Mouse (Mus musculus) retina, embryonic 14.5 days (tissue): ENCODE data around the gene Tmed5.
"Not testable (repeated sequence)": the region's sequence is repeated elsewhere in the genome, so short reads cannot be mapped to it uniquely, and the experiment has no call there.

Source experiments
- DNase-seq: peaks from one replicate; pipeline ENCODE4 v3.0.0-alpha.2; 2015; ENCODE audit warnings: low spot score

Gene Tmed5

DNA sequence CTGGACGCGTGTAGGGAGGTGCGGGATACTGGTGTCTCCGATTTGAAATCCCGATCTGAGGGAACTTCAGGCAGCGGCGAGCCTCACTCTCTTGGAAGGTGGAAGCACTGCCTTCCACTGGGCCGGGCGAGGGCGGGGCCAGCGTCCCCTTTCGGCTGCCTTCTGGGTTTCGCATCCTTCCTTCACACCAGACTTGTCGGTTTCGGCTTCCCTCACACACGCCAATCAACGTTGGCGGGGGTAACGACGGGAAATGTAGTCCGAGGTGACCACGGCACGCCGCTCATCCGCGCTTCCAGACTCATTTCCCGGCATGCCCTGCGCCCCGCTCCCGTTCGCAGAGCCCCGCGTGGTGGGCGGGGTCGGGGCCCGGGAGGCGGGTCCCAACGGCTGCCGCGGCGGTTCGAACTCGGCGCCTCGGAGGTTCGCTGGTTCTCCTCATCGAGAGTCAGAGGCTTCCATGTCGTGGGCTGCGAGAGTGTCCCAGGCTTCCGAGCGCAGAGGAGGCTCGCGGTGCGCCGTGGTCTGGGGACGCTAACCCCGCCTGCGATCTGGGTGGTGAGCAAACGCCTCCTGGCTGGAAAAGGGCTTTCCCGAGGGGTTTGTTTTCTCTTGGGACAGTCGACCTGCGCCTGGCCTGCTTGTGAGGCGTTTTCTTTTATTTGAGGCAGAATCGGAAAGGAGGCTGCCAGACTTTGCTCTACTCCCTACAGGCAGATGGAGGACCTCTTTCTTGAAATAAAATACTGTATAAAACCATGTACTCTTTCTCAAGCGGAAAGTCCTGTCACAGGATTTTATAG is at the start of gene Tmed5, which contains the start of gene Ccdc18:
Tmed5 (minus strand) TSS at position 180 of the 803 bp plus-strand sequence.
Ccdc18 (plus strand) TSS at position 435 of the 803 bp plus-strand sequence.
- peak; percentile 99 for DNase-seq

DNA sequence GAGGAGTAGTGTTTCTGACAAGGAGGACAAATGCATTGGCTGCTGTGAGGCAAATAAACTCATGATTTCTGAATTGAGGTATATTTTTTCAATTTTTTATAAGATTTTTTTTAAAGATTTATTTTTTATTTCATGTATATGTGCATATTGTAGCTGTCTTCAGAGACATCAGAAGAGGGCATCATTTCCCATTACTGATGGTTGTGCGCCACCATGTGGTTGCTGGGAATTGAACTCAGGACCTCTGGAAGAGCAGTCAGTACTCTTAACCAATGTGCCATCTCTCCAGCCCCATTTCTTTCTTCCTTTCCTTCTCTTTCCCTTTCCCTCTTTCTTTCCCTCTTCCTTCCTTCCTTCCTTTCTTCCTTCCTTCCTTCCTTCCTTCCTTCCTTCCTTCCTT is 31.3 kb upstream of the Tmed5 start:
- peak; percentile 51 for DNase-seq

DNA sequence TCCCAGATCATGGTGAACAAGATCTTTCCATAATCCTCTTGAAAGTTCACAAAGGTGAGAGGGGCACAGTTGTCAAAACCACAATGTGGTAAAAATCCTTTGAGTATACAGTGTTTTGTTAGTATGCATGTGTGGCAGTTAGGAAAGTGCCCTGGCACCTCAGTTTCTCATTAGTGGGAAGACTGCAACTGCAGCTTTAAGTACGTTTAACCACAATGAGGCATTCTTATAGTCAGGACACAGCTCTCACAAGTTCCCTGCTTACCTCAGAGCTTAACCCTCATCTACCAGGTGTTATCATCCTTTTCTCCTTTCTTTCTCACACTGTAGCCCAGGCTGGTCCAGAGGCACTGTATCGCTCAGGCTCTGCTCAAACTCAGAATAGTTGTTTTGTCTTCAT is 28.4 kb upstream of the Tmed5 start:
- DNase-seq, result no peak

DNA sequence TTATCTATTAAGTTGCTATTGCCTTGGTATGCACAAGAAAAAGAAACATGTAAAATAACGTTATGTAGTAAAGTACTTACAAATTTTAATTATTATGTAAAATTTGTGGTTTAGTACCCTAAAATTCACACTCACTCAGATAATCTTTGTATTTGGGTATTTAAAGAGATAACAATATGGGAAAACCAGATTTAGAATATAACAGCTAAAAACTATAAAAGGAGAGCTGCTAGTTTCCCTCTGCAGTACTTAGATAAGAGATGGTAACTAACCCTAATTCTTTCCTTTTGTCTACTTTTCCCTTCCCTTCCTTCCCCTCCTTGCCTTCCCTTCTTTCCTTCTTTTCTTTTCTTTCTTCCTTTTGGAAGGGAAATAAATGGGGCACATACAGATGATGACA is 20.2 kb upstream of the Tmed5 start:
- DNase-seq, result no peak

DNA sequence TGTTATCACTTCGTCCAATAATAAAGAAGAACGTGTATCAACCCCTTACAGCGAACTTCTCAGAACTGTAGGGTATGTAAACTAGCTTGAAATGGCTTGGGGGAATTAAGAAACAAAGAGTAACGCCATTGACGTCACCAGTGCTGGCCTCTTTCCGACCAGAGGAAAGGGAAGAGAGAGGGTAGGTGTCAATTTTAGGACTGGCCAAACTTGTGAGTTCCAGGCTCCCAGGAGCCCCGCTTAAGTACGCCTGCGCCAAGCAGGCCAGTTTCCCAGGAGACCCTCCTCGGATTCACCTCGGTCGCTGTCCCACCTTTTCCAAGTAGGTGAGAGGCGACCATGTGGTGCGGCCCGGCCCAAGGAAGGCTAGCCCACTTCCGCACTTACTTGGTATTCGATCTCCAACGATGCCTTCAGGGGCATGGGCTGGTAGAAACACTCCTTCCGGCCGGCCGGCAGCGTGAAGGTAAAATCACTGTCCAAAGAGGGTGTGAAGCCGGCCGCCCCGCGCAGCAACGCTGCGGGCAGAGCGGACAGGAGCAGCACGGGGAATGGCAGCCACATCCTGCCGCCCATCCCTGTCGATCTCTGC is 475 bp downstream of the Tmed5 start:
- DNase-seq, result peak; percentile 62

DNA sequence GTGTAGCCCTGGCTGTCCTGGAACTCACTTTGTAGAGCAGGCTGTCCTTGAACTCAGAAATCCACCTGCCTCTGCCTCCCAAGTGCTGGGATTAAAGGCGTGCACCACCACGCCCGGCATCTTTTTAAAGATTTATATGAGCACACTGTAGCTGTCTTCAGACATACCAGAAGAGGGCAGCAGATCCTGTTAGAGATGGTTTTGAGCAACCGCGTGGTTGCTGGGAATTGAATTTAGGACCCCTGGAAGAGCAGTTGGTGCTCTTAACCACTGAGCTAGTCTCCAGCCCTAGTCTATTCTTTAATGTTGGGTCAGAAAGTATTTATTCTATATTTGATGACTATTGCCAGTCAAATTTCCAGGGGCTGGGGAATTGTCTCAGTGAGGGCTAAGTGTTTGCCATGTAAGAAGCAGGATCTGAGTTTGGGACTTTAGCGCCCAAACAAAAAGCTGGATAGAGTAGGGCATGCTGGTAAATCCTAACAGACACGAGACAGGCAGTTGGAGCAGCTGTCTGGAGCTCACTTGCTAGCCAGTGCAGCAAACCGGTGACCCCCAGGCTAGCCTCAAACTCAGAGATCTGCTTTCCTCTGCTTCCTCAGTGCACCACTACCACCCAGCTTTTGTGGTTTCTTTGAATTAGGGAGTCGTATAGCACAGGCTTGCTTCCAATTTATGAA is 12.1 kb downstream of the Tmed5 start:
- no peak for DNase-seq

DNA sequence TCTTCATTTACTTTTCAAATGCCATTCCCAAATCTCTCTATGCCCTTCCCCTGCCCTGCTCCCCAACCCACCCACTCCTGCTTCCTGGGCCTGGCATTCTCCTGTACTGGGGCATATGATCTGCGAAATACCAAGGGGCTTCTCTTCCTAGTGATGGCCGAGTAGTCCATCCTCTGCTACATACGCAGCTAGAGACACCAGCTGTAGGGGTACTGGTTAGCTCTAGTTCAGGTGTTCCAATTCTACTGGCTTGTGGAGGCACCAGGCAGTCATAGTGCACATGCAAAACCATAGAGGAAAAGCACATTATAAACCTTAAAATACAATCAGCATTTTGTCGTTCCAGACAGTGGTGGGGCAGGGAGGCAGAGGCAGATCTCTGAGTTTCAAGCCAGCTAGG is 14.7 kb downstream of the Tmed5 start:
- no peak for DNase-seq

DNA sequence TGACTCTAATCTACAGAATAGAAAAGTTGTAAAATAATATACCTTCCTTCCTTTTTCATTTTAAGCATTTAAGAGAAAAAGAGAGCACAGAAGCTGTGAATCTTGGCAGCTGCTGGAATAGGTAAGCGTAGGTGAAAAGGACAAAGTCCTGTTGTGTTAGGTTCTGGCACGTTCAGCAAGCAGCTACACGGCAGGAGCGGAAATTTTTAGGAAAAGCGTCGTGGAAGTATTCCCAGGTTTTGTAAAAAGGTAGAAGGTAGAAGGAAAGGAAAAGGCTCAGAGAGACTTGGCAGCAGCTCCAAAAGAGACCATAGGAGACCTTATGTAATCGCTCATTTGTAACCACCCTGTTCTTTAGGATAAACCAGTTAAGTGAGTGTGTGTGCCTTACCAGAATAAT is 23.1 kb downstream of the Tmed5 start:
- DNase-seq, result no peak

DNA sequence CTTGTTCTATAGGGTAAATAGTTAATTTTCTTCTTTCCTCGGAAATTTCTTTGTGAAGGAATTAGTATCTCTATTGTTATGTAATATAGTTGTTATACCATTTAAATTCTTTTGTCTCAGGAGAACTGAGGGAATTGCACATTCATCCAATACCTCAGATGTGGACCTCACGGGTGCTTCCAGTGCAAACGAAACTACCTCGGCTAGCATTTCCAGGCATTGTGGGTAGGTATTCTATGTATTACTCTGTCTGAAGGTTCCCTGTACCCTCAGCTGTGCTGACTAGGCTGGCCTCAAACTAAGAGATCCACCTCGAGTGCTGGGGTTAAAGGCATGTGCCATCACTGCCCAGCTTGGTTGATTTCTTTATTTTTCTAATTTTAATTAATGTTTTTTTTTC is 28.1 kb downstream of the Tmed5 start:
- DNase-seq, result no peak

DNA sequence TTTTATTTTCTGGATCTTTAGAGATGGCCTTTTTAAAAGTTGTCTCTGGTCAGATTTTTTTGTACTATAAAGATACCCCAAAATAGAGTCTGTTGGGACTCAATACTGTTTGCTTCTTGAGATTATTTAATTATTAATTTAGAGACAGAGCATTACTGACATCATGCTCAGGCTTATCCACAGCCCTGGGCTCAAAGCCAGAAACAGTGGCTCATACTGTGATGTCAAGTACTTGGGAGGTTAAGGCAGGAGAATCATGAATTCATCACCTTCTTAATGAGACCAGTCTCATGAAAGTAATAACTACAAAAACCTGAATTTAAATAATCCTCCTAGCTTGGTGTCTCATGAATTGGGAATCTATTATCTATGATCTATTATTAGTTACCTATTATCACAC is 32.2 kb downstream of the Tmed5 start:
- no peak for DNase-seq

DNA sequence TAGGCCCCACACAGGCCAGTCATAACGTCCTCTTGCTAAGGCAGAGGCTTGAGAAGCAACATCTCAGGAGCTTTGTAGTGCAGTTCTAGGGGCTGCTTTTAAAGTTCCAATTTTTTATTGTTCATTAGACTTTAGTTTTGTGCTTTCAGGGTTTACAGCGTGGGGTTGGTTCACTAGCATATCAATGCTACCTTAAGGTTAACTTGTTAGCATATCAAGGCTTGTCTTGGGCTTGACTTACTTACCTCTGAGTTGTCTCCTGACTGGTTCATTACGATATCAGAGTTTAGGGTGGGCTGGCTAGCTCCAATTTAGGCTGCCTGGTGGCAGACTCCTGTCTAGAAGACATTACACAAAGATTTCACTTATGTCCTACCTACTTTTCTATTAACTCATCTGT is 34.7 kb downstream of the Tmed5 start:
- DNase-seq, result no peak

DNA sequence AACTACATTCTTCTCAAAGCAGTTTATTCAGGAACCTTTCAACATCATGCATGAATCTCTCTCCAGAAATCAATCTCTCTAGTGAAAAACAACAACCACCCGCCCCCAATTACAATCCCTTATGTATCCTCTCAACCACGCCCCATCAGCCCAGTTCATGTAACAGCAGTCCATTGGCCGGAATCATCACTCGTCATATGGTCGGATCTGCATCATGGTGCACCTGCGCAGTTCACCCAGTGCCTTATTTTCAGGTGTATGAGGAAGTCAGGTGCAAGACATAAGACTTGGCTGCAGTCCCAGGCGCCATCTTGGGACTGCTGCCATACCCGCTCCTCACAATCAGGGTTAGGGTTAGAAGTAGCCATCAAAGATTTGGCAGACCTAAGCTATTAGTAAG is 39.7 kb downstream of the Tmed5 start:
- not testable (repeated sequence) for DNase-seq

DNA sequence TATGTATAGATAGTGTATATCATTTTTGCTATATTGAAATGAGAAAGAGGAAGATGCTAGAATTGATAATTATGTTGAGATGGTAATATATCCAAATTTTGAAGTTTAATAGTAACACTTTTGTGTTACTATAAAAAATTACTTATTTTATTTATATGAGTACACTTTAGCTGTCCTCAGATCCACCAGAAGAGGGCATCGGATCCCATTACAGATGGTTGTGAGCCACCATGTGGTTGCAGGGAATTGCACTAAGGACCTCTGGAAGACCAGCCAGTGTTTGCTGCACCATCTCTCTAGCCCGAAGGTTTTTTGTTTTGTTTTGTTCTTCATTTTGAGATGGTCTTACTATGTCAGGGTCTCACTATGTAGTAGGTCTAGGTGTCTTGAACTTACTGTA is 47.0 kb downstream of the Tmed5 start:
- no peak for DNase-seq

DNA sequence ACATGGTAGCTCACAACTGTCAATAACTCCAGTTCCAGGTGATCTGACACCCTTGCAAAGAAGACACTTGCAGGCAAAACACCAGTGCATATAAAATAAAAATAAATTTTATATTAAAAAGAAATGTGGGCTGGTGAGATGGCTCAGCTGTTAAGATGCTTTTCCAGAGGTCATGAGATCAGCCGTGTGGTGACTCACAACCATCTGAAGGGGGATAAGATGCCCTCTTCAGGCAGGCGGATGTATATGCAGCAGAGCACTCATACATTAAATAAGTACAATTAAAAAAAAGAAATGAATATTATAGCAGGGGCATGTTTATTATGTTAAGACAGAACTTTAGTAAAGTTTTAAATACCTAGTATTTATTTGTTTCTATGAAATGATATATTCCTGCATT is 50.0 kb downstream of the Tmed5 start:
- DNase-seq, result peak; percentile 41

DNA sequence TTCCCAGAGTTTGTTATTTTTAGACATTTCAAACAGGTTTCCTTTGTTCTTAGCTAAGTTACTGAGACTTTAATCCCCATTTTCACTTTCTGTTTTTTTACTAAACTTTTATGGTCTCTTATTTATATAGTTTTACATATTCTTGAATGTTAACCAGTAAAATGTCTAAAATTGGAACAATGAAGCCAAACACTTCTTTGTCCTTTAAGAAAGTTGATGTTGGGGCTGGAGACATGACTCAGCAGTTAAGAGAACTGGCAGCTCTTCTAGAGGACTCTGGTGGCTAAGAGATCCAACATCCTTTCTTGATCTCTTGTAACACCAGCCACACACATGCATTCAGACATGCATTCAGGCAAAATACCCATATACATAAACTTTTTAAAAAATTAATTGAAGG is 52.8 kb downstream of the Tmed5 start:
- no peak for DNase-seq

DNA sequence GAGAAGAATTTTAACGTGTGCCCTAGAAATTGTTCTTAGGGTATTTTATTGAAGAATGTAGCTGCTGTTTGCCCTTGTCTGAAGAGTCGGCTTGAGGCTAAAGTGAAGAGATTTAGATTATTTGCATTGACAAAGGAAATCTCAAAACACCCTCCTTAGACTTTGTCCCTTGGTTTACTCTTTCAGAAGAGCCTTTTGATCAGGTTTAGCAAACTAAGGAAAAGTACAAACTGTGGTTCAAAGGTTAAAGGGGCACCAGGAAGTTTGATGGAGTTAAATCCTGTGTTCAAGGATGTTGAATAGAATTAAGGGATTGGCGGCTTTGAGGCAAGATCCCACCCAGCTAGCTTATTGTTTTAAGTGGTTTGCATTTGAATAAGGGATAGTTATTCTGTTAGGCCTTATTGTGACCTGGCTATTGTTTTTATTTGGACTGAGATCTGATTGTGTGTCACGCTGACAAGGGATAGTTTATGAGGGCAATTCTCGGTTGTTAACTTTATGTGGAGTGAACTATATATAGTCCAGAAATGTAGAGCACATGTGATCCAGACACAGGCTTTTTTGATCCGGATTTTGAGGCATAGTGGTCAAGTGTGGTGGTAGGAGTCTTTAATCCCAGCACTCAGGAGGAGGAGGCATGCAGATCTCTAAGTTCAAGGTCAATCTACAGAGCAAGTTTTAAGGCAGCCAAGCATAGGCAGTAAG is 55.4 kb downstream of the Tmed5 start:
- DNase-seq, result no peak

DNA sequence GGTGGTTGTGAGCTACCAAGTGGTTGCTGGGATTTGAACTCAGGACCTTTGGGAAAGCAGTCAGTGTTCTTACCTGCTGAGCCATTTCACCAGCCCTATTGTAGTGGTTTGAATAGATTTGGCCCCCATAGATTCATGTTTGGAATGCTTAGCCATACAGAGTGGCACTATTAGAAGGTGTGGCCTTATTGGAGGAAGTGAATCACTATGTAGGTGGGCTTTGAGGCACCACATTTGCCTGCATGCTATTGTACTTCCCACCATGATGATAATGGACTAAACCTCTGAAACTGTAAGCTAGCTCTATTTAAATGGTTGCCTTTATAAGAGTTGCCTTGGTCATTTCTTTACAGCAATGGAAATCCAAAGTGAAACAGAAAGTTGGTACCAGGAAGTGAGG is 56.2 kb downstream of the Tmed5 start:
- no peak for DNase-seq

DNA sequence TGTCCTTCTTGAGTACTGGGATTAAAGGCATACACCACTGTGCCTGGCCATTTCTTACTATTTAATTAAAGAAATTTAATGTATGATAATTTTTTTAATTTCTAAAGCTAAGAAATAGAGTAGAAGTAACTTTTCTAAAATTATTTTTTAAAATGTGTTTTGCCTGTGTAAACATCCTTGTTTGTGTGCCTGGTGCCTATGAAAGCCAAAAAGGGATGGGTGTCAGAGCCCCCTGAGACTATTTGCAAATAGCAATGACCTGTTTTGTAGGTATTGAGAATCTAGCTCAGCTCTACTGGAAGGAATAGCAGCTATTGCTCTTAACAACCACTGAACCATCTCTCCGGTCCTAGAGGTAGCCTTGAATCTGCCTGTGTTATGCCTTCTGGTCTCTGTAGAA is 60.1 kb downstream of the Tmed5 start:
- no peak for DNase-seq

DNA sequence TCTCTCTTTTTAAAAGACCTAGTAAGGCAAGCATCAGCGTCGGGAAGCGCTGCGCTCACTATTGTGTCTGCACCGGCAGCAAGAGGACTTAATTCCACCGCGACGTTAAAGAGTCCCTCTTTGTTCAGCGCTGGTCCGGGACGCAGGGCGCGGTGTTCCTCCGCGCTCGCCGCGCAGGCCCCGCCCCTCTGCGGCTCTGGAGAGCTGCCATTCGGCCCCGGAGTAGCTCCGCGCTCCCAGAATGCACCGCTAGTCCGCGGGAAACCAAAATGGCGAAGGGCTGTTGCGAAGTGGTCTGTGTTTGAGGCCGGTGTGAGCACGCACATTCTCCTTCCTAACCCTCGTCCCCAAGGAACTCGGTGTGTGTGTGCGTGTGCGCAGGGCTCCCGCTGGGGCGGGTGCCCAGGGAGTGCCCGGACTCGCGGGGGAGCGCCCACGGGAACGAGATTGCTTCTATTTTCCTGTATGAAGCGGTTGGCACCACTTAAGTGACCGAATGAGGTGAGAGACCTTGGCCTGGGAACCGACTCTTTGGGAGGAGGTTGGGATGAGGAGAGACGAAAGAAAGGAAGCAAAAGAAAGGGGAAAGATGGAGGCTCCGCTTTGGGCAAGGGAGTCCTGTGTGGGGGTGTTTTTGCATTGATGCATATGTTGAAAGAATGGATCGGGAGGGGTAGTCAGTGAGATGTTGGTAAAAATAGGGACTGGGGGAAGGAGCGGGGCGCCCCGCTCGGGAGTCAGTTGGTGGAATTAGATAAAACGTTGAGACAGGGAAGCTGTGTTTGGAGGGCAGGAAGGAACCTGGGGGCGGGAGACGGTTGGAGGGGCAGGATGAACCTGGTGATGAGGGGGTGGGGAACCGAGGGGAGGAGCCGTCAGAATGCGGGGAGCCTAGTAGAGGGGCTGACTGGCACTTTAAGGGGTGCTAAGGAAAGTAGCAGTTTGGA is 66.7 kb downstream of the Tmed5 start, which contains the start of gene Mtf2:
Mtf2 (plus strand) TSS at position 210 of the 947 bp plus-strand sequence.
- peak; percentile 99 for DNase-seq

DNA sequence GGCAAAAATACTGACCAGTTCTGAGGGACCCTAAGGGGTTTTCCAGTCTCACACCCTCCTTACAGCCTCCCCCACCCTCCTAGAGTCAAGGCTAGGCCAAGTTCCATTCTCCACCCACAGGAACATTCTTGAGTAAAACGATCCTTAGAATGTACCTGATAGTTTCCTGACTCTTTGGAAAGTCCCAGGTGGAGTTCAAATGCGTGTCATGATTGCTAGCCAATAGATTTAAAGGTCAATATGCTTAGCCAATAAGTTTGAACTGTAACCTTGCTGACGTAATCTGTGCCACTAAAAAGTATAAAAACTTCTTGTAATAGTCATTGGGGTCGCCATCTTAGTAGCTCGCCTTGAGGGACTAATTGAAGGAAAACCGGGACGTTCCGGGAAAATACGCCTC is 72.0 kb downstream of the Tmed5 start:
- DNase-seq, result no peak
